Mouse (Mus musculus): ENCODE data around the gene Trmt13. TPM values are rescaled to one million over a fixed set of nuclear protein-coding genes. Genes with fewer than 3 reads are reported as not detected.
"Not testable (repeated sequence)": the region's sequence is repeated elsewhere in the genome, so short reads cannot be mapped to it uniquely, and the experiment has no call there.

Gene Trmt13
- total RNA-seq, 2 experiments from 2014 or later = 7.1 to 9.0 TPM

DNA sequence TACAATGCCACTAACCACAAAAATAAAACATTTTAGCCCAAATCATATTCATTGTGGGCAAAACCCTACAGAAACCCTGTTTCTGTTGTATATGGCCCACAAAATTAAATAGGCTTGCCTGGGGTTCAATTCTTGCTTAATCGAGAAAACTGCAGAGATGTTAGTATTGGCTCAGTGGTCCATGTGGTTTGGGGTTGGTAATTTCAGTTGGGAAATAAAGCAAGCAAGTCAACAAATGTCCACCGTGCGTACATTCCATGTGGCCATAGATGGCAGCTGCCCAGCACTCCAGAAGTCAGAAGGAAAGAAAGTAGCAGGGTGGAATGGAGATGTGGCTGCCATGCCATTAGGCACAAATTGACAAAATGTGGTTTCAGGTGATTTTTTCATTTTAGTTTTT, 18.6 kb upstream of the Trmt13 start:
- DNase-seq = no peak

DNA sequence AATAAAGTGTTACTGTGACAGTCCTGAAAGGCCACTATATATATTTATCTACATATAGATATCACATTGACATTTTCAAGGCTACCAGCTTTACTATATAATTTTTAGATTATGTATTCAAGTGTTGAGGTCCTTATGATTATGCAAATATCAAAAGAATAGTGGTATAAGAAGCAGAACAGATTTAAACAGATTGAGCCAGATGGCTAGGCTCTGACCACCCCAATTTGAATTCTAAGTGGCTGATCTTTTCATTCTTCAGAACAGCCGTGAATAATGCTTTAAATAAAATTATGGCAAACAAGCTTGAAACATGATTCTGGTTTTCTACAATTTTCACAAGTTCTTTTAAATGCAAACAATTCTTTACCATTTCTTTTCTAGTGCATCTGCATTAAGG, 17.1 kb upstream of the Trmt13 start:
- DNase-seq = no peak

DNA sequence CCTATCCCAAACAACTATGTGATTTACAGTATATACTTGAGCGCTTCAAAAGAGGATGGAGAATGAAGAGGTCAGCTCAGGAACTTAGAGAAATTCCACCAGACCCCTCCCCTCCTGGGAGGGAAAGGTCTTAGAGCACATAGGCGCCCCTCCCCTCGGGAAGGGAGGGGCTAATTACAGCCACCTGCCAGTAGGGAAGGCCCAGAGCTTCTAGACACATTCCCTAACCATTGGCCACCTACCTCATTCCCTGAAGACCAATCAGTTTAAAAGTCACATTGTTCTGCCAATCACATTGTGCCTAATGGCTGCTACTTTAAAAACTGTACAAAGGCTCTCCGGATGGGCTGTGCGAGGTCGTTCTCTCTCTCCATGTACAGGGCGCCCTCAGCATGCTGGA, 8.3 kb upstream of the Trmt13 start:
- DNase-seq = no peak

DNA sequence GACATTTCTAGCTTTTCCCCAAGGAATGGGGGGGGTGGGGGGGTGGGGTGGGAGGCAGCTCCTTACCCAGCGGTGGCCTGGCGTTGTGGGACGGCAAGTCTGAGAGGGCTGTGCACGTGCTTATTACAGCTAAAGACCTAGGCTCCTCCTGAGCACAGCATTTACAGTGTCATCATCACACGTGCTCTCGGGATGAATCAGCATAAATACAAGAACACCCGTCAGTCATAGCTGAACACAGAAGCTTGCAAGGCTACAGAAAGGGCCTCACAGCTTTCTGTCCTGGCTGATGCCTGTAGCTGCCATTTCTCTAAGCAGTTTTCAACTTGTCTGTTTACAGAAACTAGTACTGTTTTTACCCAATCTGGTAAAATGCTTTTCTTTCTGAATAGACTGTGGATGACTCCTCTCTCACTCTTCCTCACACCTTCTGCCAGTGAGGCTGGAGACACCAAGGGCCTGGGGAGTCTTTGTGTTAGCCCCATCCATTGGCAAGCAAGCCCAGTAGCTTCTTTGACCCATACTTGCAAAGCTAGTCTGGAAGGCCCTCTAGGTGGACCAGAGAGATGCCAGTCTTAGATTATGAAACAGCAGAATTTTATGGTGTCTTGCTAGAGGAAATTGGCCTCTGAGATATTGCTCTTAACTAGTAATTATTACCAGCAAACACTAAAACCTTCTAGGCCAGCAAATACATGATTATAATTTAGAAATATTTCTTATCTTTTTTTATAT, 6.4 kb upstream of the Trmt13 start:
- no peak for DNase-seq

DNA sequence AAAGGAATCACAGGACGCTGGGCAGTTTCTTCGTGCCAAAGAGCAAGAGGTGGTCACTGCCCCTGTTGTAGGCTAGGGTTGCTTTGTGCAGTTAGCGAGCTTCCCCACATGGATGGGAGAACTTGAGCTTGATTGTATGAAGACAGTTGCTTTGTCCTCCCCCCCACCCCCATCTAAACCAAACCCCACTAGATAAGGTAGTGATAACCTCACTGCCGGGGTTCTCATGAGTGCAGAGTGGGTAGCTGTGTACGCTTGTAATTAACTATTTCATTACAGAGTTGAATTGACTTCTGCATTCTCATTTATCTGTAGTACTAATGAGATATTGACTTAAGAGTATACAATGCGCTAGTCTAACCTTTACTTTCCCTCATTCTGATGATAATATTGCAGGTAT, 4.5 kb upstream of the Trmt13 start:
- DNase-seq = no peak

DNA sequence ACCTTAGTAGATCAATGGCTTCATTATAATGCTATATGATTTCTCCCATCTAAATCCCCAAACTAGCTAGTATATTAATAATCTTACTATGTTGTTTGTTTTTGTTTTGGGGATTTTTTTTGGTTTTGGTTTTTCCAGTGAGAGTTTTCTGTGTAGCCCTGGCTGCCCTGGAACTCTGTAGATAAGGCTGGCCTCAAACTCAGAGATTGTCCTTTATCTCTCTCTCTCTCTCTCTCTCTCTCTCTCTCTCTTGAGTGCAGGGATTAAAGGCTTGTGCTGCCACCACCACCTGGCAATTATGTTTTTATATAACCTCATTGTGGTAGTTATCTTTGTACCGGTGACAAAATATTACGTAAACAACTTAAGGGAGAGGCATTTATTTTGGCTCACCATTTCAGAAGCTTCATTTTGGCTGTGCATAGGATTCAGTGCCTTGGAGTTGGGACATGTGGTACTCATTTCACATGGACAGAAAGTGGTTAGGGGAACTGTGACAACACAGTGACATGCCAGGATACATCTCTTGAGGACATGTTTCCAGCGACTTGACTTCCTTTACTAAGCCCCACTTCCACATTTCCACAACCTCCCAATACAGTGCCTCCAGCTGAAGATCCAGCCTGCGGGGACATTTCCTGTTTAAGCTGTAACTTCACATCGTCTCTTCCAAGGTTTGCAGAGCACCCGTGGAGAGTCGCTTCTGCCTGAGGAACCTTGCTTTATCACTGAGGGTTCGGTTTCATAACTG, 1.1 kb upstream of the Trmt13 start:
- DNase-seq = no peak

DNA sequence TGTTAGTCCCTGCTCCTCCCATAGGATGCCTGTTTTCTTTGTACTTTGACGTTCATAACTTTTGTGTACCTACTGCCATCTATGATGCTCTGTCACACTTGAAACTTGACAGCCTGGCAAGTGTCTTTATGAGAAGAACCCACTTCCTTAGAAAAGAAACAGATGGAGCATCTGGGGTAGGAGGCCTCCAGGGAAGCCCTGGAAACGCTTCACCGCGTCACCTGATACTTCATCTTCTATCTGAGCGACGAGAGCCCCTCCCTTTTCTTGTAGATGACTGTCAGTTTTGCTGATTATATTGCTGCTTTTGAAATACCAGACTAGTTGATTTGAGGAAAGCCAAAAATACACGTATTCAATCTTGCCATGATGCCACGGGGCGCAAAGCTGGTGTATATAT, 9.8 kb downstream of the Trmt13 start:
- no peak for DNase-seq

DNA sequence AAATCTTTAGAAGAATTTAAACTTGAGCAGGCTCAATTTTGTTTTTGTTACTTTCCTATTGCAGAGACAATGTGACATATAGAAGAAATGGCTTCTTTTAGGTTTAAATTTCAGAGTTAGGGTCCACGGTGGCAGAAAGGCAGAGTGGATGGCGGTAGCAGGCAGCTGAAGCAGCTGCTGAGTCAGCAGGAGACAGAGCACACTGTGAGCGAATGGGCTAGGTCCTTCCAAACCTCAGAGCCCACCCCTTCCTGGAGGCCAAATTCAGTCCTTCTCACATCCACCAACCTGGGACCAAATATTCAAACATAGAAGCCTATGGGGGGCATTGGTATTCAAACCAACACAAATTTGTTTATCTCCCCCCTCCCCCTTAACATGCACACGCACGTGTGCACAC, 12.6 kb downstream of the Trmt13 start:
- no peak for DNase-seq

DNA sequence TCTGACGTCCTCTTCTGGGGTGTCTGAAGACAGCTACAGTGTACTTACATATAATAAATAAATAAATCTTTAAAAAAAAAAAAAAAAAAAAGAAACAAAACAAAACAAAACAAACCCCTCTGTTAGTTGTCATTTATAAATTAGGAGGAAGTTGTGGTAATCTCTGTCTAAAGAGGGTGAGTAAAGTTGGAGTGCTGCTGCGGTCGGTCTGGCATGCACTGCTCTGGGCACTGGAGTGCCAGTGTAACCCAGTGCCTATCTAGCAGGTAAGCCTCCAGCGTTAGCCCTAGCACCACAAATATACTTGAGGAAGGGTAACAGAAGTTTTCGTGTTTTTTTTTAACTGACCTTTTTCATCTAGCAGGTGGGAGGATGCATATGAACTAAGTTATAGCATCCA, 13.4 kb downstream of the Trmt13 start:
- DNase-seq = no peak

DNA sequence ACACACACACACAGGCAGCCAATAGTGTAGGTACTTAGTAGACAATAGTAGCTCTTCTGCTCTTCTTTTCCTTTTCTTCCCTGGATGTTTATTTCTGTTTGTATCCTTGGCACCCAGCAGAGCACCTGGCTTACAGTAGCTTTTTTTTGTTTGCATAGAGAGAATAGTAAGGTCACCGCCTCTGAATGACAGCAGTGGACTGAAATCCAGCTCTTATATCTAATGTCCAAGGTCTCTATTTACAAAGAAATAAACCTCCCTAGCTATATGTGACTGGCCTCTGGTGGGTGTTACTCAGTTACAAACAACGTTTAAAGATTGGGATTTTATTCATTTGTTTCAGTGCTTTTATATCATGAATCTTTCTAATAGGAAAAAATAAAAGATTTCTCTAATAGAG, 14.7 kb downstream of the Trmt13 start:
- no peak for DNase-seq

DNA sequence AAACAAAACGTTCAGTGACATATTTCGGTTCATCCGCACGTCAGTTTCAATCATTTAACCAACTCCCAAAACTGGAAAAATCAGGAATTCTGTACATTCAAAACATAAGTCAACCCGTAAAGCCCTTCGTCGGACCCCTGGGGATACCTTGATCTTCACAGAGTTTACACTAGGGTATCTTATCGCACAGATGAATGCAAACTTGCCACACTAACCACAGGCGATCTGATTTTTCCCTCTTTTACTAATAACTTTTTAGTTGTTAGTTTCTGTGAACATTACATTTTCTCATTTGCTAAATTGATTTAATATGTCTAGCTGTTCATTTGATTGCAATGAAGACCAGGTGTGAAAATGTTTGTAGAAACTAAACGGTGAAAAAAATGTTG, 18.8 kb downstream of the Trmt13 start:
- no peak for DNase-seq

DNA sequence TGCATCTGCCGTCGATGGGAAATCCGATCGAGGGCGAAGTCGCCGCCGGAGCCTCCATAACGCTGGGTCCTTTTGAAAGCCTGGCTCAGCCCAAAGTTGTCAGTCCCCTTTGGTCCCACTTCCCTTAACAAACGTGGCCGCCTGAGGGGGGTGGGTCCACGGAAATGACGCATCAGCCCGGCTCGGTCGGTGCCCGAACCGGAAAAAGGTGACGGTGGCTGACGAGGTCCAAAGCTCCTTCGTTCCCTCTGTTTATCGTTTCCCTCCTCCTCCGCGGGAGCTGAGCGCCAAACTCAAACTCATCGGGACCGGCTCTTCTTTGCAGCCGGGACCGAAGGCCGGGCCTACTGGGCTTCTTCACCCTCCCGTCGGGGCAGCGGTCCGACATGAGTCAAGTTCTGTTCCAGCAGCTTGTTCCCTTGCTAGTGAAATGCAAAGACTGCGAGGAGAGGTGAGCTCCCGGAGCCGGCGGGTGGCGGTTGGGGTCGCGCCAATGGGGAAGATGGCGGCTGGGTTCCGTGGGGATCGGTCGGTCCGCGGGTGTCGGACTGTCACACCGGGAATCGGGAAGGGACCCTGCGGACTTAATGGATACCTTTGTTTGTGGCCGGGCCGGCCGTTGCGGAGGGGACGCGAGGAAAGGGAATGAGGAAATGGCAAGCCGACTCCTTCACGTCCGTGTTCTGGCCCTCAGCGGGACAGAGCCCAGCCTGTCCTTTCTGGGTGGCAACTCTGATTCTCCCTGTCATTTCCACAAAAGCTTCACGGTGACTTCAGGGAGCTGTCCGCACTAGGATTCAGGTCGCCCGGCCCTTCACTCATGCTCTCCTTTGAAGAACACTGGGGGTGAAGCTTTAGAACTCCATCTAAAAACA, 19.4 kb downstream of the Trmt13 start, which contains the start of gene Sass6:
TSS of gene Sass6 (plus strand) at position 255 of the 875 bp plus-strand sequence.
- DNase-seq = peak; percentile 99

DNA sequence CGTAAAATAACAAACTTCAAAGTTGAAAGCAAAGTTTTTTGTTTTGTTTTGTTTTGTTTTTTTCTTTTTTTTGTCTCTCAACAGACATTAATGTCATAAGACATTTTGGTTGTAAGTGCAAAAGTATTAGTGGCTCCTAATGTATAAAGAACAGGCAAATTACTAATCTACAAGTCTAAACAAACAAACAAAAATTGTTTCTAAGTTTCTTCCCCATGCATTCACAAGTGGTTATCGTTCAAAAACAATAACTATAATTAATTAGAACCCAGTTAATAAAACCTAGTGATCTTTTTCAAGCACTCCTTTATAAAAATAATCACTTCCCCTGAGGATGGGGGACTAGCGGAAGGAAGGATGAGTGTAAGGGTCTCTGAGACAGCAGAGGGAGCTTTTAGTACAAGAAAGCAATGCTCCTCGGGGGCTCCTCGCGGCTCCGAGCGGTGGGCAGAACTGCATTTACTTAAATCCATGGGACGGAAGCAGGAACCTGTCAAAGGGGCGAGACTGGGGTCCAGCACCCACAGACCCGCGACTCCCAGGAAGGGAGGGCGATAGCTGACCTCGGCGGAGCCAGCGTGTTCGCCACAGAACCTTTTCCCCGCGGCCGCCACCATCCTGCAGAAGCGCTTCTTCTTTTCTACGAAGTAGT, 20.2 kb downstream of the Trmt13 start:
- no peak for DNase-seq

DNA sequence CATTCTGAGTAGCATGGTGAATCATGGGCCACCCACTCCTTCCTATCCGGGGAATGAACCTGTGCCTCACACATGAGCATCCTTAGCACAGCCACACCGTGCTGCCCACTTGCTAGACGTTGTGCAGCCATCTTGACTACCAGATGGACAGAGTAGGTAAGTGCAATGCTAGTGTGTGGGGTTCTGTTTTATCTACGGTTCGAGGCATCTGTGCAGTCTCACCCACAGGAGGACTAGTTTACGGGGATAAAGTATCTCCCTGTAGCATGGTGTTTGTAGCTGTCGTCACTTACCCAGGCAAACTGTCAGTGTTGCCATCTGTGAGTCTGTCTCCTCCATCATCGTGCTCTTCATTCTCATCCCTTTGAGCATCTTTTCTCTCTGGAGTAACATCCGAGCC, 32.2 kb downstream of the Trmt13 start:
- DNase-seq = no peak

DNA sequence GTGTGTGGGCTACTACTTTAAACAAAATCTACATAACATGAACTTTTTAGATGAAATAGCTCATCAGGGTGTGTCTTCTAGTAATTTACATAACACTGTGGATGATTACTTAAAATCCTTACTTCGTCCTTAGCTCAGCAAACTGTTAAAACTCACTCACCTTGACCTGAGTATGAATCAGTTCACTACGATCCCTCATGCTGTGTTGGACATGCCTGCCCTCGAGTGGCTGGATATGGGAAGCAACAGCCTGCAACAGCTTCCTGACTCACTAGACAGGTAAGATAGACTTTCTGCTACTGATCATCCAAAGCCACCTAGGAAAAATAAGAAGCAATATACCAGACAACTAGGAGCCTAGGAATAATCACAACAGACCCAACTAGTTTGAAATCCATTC, 37.1 kb downstream of the Trmt13 start:
- DNase-seq = no peak

DNA sequence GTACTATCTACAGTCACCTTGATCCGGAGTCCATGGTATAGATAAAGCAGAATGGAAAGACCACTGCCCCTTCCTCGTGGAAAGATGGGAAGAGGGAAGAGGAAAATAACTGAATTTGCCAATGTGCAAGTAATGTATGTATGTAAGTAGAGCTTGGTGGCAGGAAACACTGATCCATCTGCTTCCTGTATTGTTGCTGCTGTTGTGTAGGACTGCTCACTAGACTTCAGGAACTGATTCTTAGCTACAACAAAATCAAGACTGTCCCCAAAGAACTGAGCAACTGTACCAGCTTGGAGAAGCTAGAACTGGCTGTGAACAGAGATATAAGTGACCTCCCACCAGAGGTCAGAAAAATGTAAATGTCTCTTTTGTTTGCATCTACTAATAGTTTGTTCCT, 43.8 kb downstream of the Trmt13 start:
- DNase-seq = no peak

DNA sequence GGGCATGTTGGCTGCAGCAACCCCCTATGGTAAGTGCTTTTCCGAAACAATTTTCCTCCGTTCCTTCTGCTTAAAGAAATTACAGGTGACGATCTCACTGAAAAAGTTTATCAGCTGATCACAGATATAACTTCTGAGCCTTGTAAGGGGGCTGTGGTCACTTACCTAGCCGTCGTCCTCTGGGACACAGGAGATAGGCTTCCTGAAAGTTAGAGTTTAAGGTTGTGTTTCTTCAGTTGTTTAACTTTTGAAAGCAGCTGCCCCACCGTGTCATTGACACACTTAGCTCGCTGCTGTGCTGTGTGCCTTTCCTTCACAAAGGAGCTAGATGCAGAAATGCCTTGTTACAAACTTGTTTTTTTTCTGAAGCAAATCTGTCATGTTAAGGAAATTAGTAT, 51.3 kb downstream of the Trmt13 start:
- no peak for DNase-seq

DNA sequence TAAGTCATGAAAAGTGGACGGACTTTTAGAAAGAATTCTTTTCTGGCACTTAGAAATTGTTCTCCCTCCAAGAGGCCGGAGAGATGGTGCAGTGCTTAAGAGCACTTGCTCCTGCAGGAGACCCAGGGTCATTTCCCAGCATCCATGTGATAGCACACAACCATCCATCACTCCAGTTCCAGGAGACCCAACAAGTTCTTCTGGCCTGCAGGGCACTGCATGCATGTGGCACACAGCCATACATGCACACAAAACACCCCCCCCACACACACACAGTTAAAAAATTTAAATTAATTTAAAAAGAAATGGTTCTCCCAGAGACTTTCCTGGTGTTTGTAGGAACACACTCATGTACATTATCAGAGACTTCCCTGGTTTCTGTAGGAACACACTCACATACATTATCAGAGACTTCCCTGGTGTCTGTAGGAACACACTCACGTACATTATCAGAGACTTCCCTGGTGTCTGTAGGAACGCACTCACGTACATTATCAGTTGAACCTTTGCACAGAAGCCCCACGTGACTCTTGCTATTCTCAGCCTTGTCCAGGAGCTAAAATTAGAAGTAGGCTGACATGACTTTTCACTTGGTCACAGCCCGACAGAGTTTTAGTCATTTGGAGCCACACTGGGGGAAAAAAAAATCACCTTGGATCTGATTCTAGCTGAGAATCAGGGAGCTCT, 51.8 kb downstream of the Trmt13 start, which contains the start of gene Lrrc39:
TSS of gene Lrrc39 (plus strand) at position 566 of the 687 bp plus-strand sequence.
- DNase-seq = peak; percentile 44

DNA sequence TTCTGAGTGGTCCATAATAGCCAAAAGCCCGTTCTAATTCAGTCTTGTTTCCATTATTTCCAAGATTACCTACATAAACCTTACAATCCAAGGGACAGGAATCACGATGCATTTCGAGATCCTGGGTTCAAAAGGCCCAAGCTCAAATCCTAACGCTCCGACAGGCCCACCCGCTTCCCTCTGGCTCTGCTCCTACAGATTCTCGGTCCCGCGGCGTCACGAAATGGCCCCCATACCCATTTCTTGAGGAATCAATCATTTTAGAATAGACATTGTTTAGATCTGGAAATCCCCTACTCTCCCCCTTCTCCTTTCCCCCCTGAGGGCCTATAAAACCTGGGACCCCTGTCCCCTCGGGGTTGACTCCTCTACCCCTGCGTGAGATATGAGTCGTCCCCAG, 53.1 kb downstream of the Trmt13 start:
- not testable (repeated sequence) for DNase-seq

DNA sequence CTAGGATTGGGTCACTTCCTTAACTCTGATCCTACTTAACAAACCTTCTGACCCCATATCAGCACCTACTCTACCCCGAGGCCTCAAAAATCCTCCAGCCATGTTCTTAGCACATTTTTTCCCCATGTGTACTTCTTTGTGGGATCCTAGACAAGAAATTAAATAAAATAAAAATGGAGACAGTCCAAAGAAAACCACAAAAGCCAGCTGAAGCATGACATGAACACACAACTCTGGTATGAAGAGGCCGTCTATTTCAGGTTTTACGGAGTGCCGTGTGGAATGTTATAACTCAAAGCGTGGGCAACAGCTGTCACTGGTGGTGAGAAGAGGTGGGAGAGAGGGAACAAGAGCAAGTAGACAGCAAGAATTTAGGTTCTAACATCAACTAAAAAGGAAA, 63.0 kb downstream of the Trmt13 start:
- no peak for DNase-seq

DNA sequence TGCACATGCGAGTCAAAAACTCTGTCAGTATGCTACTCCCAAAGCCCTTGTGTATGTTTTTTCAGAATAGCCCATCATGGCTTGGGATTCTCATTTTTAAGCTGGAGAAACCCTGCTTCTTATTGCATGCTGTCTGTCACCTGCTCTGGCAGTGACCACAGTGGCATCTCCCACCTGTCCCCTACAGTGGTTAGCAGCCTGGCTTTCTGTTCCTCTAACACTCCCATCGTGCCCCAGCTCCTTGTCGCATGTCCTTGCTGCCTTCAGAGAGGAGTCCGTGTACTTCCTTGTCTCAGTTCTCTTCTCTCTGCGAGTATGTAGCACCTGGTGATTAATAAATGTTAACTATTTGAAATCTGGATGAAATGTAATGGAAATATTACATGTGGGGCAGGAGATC, 67.0 kb downstream of the Trmt13 start:
- DNase-seq = no peak

DNA sequence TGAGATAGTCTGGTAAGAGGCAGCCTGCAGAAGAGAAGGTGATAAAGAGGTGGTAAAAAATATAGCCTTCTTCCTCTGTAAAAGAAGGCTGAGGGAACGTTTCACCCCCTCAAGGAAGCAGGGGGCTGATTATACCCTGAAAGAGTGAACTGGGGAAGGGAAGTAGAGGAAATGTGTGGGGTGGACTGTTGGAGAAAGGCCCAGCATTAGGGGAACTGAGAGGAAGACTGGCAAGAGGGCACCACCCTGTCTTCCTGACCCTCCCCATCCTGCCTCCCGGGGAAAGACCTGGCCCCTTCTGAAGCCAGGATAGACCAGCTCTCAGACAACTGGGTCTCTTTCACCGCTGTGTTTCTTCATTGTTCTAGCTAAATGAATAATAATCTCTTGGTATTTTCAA, 71.9 kb downstream of the Trmt13 start:
- no peak for DNase-seq
